Mouse (Mus musculus) heart, embryonic 11.5 days (tissue): ENCODE data around the gene Lman2l. TPM values are rescaled to one million over a fixed set of nuclear protein-coding genes. Genes with fewer than 3 reads are reported as not detected.

Source experiments
- ATAC-seq: fragments of 200-750 bp; cut with Nextera tagmentation; replicated peaks from 2 replicates; pipeline ENCODE4 v1.8.0; 2017; ENCODE audit warnings: moderate library complexity; ENCODE audit not compliant: insufficient number of reproducible peaks, low FRiP score, low TSS enrichment
- H3K27ac ChIP-seq: fragments of 300-500 bp; sonication (generic); 2 replicates; pipeline ENCODE4 v1.5.1; 2014; ENCODE audit warnings: mild to moderate bottlenecking, low read depth, low read length
- H3K27me3 ChIP-seq: fragments of 300-500 bp; sonication (generic); 2 replicates; pipeline ENCODE4 v1.6.1; 2014; ENCODE audit warnings: mild to moderate bottlenecking, low read length, mixed read lengths; ENCODE audit not compliant: control insufficient read depth, insufficient read depth
- H3K36me3 ChIP-seq: fragments of 300-500 bp; sonication (generic); 2 replicates; pipeline ENCODE4 v1.6.1; 2014; ENCODE audit warnings: mild to moderate bottlenecking, low read length, moderate library complexity, mixed read lengths; ENCODE audit not compliant: control insufficient read depth, insufficient read depth
- H3K4me1 ChIP-seq: fragments of 300-500 bp; sonication (generic); 2 replicates; pipeline ENCODE4 v1.6.1; 2014; ENCODE audit warnings: low read length; ENCODE audit not compliant: control insufficient read depth, insufficient read depth
- H3K4me2 ChIP-seq: fragments of 300-500 bp; sonication (generic); 2 replicates; pipeline ENCODE4 v1.6.1; 2014; ENCODE audit warnings: mild to moderate bottlenecking, moderate library complexity
- H3K4me3 ChIP-seq: fragments of 300-500 bp; sonication (generic); 2 replicates; pipeline ENCODE4 v1.5.1; 2014; ENCODE audit warnings: low read depth, low read length
- H3K9ac ChIP-seq: fragments of 300-500 bp; sonication (generic); 2 replicates; pipeline ENCODE4 v1.6.1; 2014; ENCODE audit warnings: mild to moderate bottlenecking, low read depth, low read length, moderate library complexity
- H3K9me3 ChIP-seq: fragments of 300-500 bp; sonication (generic); replicated peaks from 2 replicates; pipeline ENCODE4 v1.6.1; 2016; ENCODE audit warnings: low read length; ENCODE audit not compliant: control insufficient read depth
- WGBS: fragments of 180-500 bp; shearing (Covaris S2); extraction: QIAGEN DNeasy Blood & Tissue Kit; methylation state at CpG from one replicate; pipeline ENCODE4 v1.1.7; 2014; ENCODE audit not compliant: insufficient replicate concordance; 5-methylcytosine and 5-hydroxymethylcytosine counted together
- polyA plus RNA-seq: library from polyadenylated mRNA; unstranded; fragments of >200 nt; fragmentation: Nextera tagmentation; extraction: Ambion mirVana; gene quantifications from 2 replicates; pipeline ENCODE4 v1.2.1, GENCODE M21; 2014

The Lman2l gene
- polyA plus RNA-seq, 1 experiment from 2014 or later = 31.3 TPM

GRCm38 (mm10) chr1:36429511-36429910, 15.6 kb downstream of the Lman2l start:
- Histone ChIP-seq H3K9me3 (no peaks in the 10 kb centered on the region), H3K27me3 (no peaks in the 10 kb centered on the region), H3K9ac (no peak overlapping the region), H3K4me2 (no peak overlapping the region), H3K27ac (no peak overlapping the region), H3K4me3 (no peak overlapping the region), H3K36me3 (peaks cover 23% of the 10 kb centered on the region), H3K4me1 (no peaks in the 10 kb centered on the region)
- ATAC-seq = no peak
- 93% methylated on average over 2 of the region's 2 CpGs for WGBS

GRCm38 (mm10) chr1:36404531-36404930, 40.5 kb downstream of the Lman2l start:
- H3K4me1 ChIP-seq = no peaks in the 10 kb centered on the region
- no peaks in the 10 kb centered on the region for H3K9me3 ChIP-seq
- ATAC-seq = no peak
- WGBS = 79% methylated on average over 6 of the region's 6 CpGs
- H3K9ac ChIP-seq = no peak overlapping the region
- H3K36me3 ChIP-seq = no peaks in the 10 kb centered on the region
- H3K27ac ChIP-seq = no peak overlapping the region
- no peak overlapping the region for H3K4me3 ChIP-seq
- H3K27me3 ChIP-seq = no peaks in the 10 kb centered on the region
- H3K4me2 ChIP-seq = no peak overlapping the region

- Histone ChIP-seq H3K9ac (no peak overlapping the region), H3K4me3 (no peak overlapping the region), H3K27ac (no peak overlapping the region), H3K36me3 (no peaks in the 10 kb centered on the region), H3K4me1 (no peaks in the 10 kb centered on the region), H3K9me3 (no peaks in the 10 kb centered on the region), H3K27me3 (no peaks in the 10 kb centered on the region), H3K4me2 (no peak overlapping the region)
- 76% methylated on average over 4 of the region's 4 CpGs for WGBS
- ATAC-seq = no peak
Measured at GRCm38 (mm10) chr1:36401509-36401908, 43.6 kb downstream of the Lman2l start.

GRCm38 (mm10) chr1:36397041-36397440, 48.0 kb downstream of the Lman2l start:
- no peaks in the 10 kb centered on the region for H3K9me3 ChIP-seq
- WGBS = 20% methylated on average over 6 of the region's 6 CpGs
- H3K36me3 ChIP-seq = no peaks in the 10 kb centered on the region
- H3K4me3 ChIP-seq = no peak overlapping the region
- no peak overlapping the region for H3K27ac ChIP-seq
- 0 out of 2 replicates have a peak, but pooled peaks cover 5% of the 10 kb centered on the region for H3K4me1 ChIP-seq
- ATAC-seq = no peak
- H3K27me3 ChIP-seq = no peaks in the 10 kb centered on the region
- H3K4me2 ChIP-seq = no peak overlapping the region
- H3K9ac ChIP-seq = no peak overlapping the region

GRCm38 (mm10) chr1:36379582-36379981, 65.5 kb downstream of the Lman2l start:
- 77% methylated on average over 4 of the region's 4 CpGs for WGBS
- H3K9ac ChIP-seq = no peak overlapping the region
- H3K4me1 ChIP-seq = no peaks in the 10 kb centered on the region
- H3K4me2 ChIP-seq = no peak overlapping the region
- no peaks in the 10 kb centered on the region for H3K27me3 ChIP-seq
- no peak overlapping the region for H3K27ac ChIP-seq
- no peak overlapping the region for H3K4me3 ChIP-seq
- H3K36me3 ChIP-seq = no peaks in the 10 kb centered on the region
- H3K9me3 ChIP-seq = no peaks in the 10 kb centered on the region
- no peak for ATAC-seq

- Histone ChIP-seq H3K27ac (no peak overlapping the region), H3K27me3 (no peaks in the 10 kb centered on the region), H3K36me3 (no peaks in the 10 kb centered on the region), H3K4me1 (no peaks in the 10 kb centered on the region), H3K9ac (no peak overlapping the region), H3K4me3 (no peak overlapping the region), H3K4me2 (no peak overlapping the region), H3K9me3 (no peaks in the 10 kb centered on the region)
- WGBS = 58% methylated on average over 6 of the region's 6 CpGs
- ATAC-seq = no peak
Measured at GRCm38 (mm10) chr1:36378880-36379279, 66.2 kb downstream of the Lman2l start.

GRCm38 (mm10) chr1:36371934-36372845, 72.9 kb downstream of the Lman2l start, which contains the start of gene Fer1l5:
Gene Fer1l5 (plus strand): TSS chr1:36372291.
- Histone ChIP-seq H3K27me3 (no peaks in the 10 kb centered on the region), H3K4me2 (no peak within 1 kb of the TSS), H3K36me3 (no peaks in the 10 kb centered on the region), H3K27ac (no peak within 1 kb of the TSS), H3K4me1 (peaks cover 9% of the 10 kb centered on the region), H3K9me3 (no peaks in the 10 kb centered on the region), H3K4me3 (no peak within 1 kb of the TSS), H3K9ac (no peak within 1 kb of the TSS)
- ATAC-seq = no peak
- 56% methylated on average over 10 of the region's 10 CpGs for WGBS

- peaks cover 9% of the 10 kb centered on the region for H3K4me1 ChIP-seq
- no peak overlapping the region for H3K9ac ChIP-seq
- no peak for ATAC-seq
- H3K4me3 ChIP-seq = no peak overlapping the region
- no peaks in the 10 kb centered on the region for H3K9me3 ChIP-seq
- H3K36me3 ChIP-seq = no peaks in the 10 kb centered on the region
- H3K27ac ChIP-seq = no peak overlapping the region
- no peak overlapping the region for H3K4me2 ChIP-seq
- H3K27me3 ChIP-seq = no peaks in the 10 kb centered on the region
- 80% methylated on average over 6 of the region's 6 CpGs for WGBS
Measured at GRCm38 (mm10) chr1:36370918-36371317, 74.2 kb downstream of the Lman2l start.
